Mouse (Mus musculus) spleen, postnatal 10 days (tissue): ENCODE measurements at regions not wholly inside any gene's neighbourhood (a gene's known extent, or its start where the extent isn't known, plus 50 kb on each side); places are given as distances from the start of the nearest gene placed in this dataset.
"Not testable (repeated sequence)": the region's sequence is repeated elsewhere in the genome, so short reads cannot be mapped to it uniquely, and the experiment has no call there.

Experiments used
- DNase-seq, 2 experiments: peaks; one replicate each; pipeline ENCODE4 v3.0.0; 2021 to 2022; ENCODE audit warnings: low spot score in 2 of 2

DNA sequence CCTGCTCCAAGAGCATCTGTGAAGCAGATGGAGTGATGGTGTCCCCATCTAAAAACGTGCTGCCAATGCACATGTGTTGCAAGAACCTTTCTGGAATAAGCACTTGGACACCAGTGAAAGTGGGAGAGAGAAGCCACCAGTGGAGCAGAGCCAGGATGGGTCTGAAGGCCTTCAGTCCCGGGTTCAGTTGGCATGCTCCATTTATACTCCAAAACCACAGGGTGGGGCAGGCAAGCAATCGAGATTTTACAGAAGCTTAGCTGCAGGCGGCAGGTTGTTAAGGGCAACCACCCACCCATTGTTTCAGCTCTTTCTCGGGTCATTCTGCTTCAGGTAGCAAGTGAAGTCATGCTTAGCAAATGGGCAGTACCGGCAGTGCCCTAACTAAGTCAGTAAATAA is 51.8 kb upstream of the Sv2b start:
- no peak for DNase-seq

GRCm38 (mm10) chr7:75362541-75362940 is 53.5 kb upstream of the Sv2b start:
- DNase-seq: no peak

- no peak for DNase-seq
Measured at GRCm38 (mm10) chr7:75365480-75365879, 56.4 kb upstream of the Sv2b start.

DNA sequence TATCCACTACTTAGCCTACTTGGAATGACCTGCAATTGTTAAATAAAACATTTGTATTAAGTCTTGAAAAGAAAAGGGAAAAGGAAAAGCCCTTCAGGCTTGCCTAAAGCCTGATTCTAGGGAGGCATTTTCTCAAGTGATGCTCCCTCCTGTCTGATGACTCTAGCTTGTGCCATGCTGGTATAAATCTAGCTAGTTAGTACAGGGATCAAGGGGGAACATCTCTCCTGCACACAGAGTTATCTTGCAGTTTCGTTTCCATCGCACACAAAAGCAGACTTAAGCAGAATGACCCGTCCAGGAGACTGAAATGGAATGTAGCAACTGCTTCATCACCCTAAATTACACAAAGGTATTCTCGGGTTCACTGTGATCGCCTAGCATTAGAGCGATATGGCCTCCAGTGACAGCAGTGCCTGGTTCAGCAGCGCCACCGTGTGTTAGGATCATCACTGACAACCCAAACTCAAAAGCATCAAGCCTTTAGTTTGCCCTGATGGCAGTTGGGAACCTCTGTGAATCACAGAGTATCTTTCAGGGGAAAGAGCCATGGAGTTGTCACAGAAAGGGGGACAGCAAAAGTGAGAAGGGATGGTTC is 57.3 kb upstream of the Sv2b start:
- DNase-seq: peak; percentile 51 to 85

DNA sequence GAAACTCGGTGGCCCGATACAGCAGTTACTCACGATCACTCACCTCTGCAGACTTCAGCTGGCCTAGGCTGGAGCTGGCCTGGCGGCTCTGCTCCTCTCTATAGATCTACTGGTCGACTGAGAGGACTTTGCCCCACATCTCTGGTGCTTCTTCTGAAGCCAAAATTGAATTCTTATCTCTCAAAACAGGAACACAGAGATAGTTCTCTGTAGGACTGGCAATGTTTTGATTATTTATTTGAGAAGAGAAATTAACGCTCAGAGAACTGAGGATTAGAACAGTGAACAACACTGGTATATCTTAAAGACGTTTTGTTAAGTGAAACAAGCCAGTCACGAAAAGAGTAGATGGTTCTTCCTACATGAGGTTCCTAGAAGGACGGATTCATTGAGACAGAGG is 59.3 kb upstream of the Sv2b start:
- DNase-seq: no peak

GRCm38 (mm10) chr7:75369366-75369765 is 60.3 kb upstream of the Sv2b start:
- DNase-seq: no peak

GRCm38 (mm10) chr7:75370595-75371519 is 61.8 kb upstream of the Sv2b start:
- DNase-seq: peak; percentile 48 to 82

GRCm38 (mm10) chr7:75371520-75371876 is 62.4 kb upstream of the Sv2b start:
- no peak for DNase-seq

DNA sequence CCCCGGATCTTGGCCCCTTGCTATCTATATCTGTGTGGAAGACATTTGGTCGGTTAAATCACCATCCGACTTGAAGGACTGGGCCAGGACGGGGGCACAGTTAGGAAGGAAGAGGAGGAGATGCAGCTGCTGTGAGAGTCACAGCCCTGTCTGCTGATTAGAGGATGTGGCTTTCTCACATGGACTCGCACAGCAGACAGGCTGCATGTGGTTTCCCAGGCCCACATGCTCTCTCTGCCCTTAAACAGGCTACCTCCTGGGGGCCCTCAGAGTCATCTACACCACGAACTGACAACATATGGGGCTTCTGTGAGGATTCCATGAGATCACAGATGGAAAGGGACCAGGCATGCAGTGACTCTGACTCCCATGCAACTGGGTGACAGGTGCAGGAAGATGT is 62.9 kb upstream of the Sv2b start:
- peak; percentile 22 to 54 for DNase-seq

DNA sequence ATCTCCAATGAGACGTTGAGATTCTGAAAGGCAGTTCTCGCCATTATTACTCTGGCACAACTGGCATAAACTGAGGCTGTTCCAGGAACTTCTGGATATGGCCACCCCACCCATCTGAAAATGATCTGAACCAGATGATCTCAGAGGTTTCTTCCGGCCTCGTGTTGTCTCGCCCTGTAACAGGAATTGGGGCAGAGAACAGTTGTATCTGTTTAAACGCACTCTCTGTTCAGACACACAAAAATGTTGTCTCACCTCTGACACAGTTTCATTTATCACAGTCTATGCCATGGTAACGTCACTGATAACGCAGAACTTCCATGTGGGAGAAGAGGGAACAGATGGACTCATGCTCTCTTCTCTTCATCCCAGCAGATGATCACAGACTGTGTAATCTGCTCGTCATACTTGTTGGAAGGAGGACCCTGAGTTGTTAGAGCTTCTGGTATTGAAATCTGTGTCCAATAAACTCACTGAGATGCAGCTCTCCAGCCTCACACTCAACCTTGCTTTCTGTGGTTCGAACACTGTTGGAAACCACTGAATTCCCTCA is 63.9 kb upstream of the Sv2b start:
- DNase-seq: no peak

DNA sequence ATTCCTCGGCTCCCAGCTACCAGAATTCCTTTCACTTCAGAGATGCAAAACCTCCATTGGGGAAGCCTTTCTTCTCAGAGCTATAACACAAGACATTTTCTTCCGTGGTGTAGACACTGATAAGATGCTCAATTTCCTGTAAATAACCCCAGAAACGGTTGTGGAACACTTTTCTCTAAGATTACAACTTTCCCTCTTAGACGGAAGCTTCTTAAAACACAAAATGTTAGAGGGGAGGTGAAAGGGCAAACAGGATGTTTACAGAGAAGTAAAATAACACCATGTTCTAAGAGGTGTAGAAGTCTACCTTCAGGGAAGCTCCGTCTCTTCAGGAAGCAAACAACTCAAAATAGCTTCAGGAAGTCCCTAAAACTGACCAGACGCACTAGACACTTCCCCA is 65.4 kb upstream of the Sv2b start:
- no peak for DNase-seq

DNA sequence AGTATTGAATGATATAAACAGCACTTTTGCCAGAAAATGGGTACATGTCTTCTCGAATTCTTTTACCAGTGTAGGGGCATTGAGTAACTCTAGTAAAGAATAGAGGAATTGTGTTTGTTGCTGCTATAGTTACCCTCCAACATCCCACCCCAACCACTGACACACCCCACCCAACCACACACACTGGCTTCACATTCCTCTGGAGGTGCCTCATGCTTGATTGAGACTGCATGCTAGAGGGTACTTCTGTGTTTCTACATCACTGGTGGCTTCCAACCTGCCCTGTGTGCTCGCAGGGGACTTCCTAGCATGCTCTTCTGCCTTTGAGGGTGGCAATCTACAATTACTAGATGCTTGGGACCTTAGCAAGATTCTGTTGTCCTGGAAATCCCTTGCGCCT is 70.5 kb upstream of the Sv2b start:
- no peak for DNase-seq

GRCm38 (mm10) chr7:75384506-75384911 is 70.8 kb upstream of the Akap13 start:
- DNase-seq: no peak

GRCm38 (mm10) chr7:75387033-75387432 is 68.3 kb upstream of the Akap13 start:
- DNase-seq: no peak

DNA sequence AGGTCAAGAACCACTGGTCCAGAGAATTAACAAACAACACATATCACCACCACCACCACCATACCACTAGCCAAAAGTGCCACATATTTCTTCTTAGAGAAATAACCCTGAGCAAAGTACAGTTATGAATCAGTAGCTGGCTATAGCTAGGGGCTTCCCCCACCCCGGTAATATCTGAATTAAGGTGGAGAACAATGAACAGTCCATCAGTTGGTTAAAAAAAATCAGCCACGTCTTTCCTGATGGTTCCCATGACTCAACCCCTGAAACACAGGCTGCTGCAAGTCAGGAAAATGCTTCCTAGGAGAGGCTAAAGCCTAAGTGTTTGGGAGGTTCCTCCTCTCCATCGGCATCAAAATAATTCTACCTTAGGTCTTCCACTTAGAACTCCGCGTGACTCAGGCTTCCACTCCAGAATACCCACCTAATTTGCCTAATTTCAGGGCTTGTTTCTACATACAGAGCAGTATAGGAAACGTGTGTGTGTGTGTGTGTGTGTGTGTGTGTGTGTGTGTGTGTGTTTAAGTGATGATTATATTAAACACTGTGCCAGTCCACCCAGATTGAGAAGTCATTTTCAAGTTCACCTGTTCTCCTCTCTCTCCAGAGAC is 67.4 kb upstream of the Akap13 start:
- DNase-seq: no peak

DNA sequence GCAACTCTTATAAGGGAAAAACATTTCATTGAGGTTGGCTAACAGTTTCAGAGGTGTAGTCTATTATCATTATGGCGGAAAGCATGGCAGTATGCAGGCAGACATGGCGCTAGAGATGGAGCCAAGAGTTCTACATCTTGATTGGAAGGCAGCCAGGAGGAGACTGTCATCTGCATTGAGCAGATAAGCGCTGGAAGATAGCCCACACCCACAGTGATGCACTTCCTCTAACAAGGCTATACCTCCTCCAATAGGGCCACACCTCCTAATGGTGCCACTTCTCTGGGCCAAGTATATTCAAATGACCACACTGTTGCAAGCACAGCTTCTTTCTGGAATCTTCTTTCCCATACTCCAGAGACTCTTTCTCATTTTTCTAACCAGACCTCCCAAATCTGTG is 65.2 kb upstream of the Akap13 start:
- peak in 1 of 2 experiments; percentile 28 for DNase-seq

GRCm38 (mm10) chr7:75392783-75393182 is 62.6 kb upstream of the Akap13 start:
- no peak for DNase-seq

DNA sequence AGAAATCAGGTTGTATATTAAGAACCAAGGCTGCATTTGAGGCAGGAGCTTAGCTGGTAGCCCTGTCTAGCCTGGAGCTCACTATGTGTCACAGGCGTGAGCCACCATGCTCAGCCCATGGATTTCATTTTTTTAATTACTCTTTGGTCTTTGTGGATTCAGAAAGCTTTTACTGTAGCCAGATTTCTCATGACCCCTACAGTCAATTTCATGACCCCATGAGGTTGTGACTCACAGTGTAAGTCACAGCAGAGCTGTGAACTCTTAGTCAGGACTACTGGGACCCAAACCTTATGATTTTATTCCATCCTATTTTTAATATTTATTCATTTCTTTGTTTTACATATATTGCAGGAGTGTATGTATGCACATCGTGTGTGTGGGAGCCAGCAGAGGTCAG is 61.9 kb upstream of the Akap13 start:
- no peak for DNase-seq

DNA sequence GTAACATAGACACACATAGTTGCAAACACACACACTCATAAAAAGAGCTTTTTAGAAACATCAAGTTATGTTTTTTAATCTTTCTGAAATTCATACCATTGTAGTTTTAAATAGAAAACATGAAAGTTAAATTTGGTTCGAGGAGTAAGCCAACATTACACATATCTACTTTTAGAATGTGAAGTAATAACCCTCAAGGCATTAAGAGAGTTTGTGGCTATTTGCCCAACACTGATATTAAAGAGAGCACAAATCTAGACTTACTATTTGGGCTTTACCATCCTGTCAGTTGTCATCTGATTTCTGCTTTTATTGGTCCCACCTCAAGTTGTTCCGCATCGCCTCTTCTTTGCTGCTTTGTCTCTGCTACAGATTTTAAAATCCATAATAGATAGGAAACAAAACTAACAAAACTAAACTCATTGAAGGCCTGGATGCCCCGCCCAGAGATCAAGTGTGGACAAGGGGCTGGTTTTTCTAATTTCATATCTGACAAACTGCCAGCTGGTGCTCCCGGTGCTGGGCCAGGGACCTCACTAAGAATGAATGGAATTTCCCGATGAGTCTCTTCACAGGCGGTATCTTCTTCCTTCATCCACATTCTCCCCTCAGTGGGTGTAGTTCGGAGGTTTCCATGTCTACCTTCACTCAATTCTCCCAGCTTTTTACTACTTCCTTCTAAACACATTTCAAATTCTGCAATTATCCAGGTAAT is 60.3 kb upstream of the Akap13 start:
- DNase-seq: no peak

DNA sequence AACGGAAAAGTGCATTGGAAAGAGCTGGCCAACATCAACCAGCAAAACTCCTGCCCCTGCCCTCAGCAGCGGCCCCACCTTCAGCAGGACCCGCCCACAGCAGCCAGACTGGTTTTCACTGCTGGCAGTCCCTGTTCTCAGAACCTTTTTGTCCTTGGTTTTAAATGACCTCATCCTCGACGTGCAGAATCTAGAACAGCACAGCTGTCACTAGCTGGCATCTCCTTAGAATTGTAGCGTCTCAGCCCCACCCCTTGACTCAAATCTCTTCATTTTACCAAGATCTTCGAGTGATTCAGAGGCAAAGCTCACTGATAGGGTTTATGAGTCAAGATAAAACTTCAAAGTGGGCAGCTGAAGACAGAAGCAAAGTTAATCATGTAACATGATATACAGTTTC is 57.8 kb upstream of the Akap13 start:
- no peak for DNase-seq

DNA sequence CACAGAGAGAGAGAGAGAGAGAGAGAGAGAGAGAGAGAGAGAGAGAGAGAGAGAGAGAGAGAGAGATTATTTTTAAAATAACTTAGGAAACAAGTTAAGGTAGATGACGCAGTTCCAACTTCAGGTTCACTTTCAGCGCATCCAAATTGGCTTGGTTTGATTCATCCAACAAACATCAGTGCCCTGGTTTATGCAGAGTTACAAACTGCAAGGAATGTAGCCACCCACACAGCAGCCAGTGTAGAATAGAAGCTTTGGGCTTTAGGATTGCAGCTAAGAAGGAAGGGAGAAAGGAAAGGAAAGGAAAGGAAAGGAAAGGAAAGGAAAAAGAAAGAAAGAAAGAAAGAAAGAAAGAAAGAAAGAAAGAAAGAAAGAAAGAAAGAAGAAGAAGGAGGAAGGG is 56.9 kb upstream of the Akap13 start:
- not testable (repeated sequence) for DNase-seq
